Mouse (Mus musculus) activated CD4-positive, CD25-positive, alpha-beta regulatory T cell, adult 9 weeks (primary cell): ENCODE measurements around the gene Fam69b. TPM values are rescaled to one million over a fixed set of nuclear protein-coding genes. Genes with fewer than 3 reads are reported as not detected.

Source experiments
- polyA plus RNA-seq: library from polyadenylated mRNA; unstranded; fragments of 100-300 nt; shearing (Covaris generic); gene quantifications from one replicate; pipeline ENCODE4 v1.2.1, GENCODE M21; 2017

The Fam69b gene
- polyA plus RNA-seq: 1.3 TPM

GRCm38 (mm10) chr2:26627921-26628739 lies at the start of gene Fam69b:
Fam69b (plus strand) TSS chr2:26628457.

GRCm38 (mm10) chr2:26579714-26580113 lies 48.5 kb upstream of the Fam69b start, which contains the start of gene Egfl7:
Egfl7 (plus strand) TSS chr2:26580014.

GRCm38 (mm10) chr2:26586294-26587043 lies 41.8 kb upstream of the Fam69b start, which contains the start of gene Gm20532:
Gm20532 (plus strand) TSS chr2:26586639.

GRCm38 (mm10) chr2:26603720-26604671 lies 24.3 kb upstream of the Fam69b start, which contains the start of gene Agpat2:
Agpat2 (minus strand) TSS chr2:26604417.

GRCm38 (mm10) chr2:26671182-26671581 lies 42.9 kb downstream of the Fam69b start, which contains the start of gene Lcn4:
Lcn4 (minus strand) TSS chr2:26671282.

Other genes with a start within 250 kb of the Fam69b start
- 55.6 TPM for gene Snapc4, start 247.8 kb upstream of the Fam69b start, polyA plus RNA-seq
- gene Entr1, start 239.1 kb upstream of the Fam69b start, polyA plus RNA-seq: 44.2 TPM
- 103 TPM for gene Pmpca, start 239.1 kb upstream of the Fam69b start, polyA plus RNA-seq
- gene Inpp5e, start 219.3 kb upstream of the Fam69b start, polyA plus RNA-seq: 22.4 TPM
- 67.6 TPM for gene Sec16a, start 183.2 kb upstream of the Fam69b start, polyA plus RNA-seq
- 22.0 TPM for gene Notch1, start 111.8 kb upstream of the Fam69b start, polyA plus RNA-seq
- gene Egfl7, start 48.4 kb upstream of the Fam69b start, polyA plus RNA-seq: 1.1 TPM
- gene Gm20532, start 41.8 kb upstream of the Fam69b start, polyA plus RNA-seq: not detected
- 7.1 TPM for gene Agpat2, start 24.0 kb upstream of the Fam69b start, polyA plus RNA-seq
- 0.61 TPM for gene Lcn4, start 42.8 kb downstream of the Fam69b start, polyA plus RNA-seq
- gene Abo, start 236.5 kb downstream of the Fam69b start, polyA plus RNA-seq: not detected